Mouse (Mus musculus): ENCODE measurements around the gene Slc2a4.
A peak's percentile ranks its signal among the peaks of the same experiment; 100 is the strongest.

Gene Slc2a4

GRCm38 (mm10) chr11:69900471-69901405, 47.2 kb downstream of the Slc2a4 start, which contains the start of the genes 2810408A11Rik and Neurl4:
Gene 2810408A11Rik, minus strand, starts transcription at chr11:69900987.
Gene Neurl4, plus strand, starts transcription at chr11:69901072.
- peak; percentile 98 for DNase-seq (ENCODE audit: low read depth)

GRCm38 (mm10) chr11:69899870-69900269, 48.1 kb downstream of the Slc2a4 start:
- no peak for DNase-seq (ENCODE audit: low read depth)

DNA sequence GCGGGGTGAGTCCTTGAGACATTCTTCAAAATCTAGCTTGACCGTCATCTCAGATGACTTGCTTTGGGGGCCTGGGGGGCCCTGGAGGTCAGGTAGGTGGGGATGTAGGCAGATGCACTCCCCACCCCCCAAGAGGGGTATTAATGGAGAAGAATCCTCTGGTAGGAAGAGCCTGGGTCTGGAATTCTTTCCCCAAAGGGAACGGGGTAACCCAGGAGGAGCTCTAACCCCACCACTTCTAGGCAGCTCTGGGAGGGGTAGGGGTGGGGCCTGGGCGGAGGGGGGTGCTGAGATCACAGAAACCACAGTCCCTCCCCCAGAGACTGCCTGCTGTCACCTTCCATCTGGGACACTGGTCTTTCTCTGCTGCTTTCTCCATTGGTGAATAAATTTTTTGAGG, 52.7 kb downstream of the Slc2a4 start, which contains the start of gene Acap1:
TSS of gene Acap1 (minus strand) at position 249 of the 400 bp plus-strand sequence.
- peak; percentile 88 for DNase-seq (ENCODE audit: low read depth)

DNA sequence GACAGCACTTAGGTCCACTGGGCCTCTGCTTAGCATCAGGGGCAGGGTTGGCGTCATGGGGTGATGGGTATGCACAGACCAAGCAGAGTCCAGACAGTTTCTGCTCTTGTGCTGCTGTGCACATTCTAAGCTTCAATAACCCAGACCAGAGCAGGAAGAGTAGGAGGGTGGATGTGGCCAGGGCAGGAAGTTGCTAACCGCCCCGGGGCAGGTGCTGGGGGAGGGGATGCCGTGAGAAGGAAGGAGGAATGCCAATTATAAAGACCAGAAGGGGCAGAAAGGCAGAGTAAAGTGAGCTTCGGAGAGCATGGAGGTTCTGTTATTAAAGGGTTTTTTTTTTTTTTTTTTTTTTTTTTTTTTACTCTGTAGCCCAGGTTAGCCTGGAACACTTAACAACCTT, 53.3 kb downstream of the Slc2a4 start:
- DNase-seq (ENCODE audit: low read depth), result peak; percentile 91
